Mouse (Mus musculus): ENCODE data around the gene Gm10553.
A peak's percentile ranks its signal among the peaks of the same experiment; 100 is the strongest.
"Not testable (repeated sequence)": the region's sequence is repeated elsewhere in the genome, so short reads cannot be mapped to it uniquely, and the experiment has no call there.

The Gm10553 gene

GRCm38 (mm10) chr1:85099864-85100263 lies at the start of gene Gm10553:
Gene Gm10553, plus strand, starts transcription at chr1:85100164.
- DNase-seq, result not testable (repeated sequence)

- not testable (repeated sequence) for DNase-seq
Measured at GRCm38 (mm10) chr1:85071690-85072089, 28.3 kb upstream of the Gm10553 start.

DNA sequence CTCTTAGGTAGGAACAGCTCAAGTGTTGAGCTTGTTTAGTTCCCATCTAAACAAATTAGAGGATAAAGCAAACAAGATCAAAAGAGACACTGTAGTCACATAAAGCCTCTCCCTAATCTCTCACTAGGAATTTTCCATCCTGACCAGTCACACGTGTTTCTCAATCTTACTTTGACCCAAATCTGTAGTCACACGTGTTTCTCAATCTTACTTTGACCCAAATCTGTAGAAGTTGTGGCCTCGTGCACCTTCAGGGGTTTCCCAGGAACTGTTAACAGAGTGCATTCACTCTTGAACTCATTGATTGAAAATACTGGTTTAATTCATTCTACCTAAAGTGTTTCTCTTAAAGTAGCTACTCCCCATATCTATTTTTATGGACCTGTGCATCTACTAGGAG lies 26.9 kb upstream of the Gm10553 start:
- DNase-seq, result not testable (repeated sequence)

GRCm38 (mm10) chr1:85084803-85085202 lies 15.2 kb upstream of the Gm10553 start:
- not testable (repeated sequence) for DNase-seq

GRCm38 (mm10) chr1:85086211-85086610 lies 13.8 kb upstream of the Gm10553 start:
- DNase-seq, result not testable (repeated sequence)

DNA sequence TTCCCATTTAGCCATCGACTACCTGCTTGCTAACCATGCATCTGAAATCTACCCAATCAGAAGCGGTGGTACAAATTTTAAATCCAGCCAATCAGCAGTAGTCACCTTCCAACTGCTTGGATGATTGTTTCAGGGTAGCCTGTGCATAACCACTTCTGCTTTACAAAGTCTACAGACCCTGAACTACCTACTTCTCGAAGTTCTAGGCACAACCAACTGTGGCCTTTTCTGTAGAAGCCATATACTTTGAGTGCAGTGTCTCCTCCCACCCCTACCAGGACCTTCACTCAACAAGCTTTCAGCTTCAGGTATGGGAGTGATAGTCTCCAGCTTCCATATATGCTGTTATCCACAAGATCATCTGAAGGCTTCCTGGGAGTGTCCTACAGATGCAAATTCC lies 7.8 kb upstream of the Gm10553 start:
- DNase-seq, result not testable (repeated sequence)

GRCm38 (mm10) chr1:85093011-85093572 lies 6.9 kb upstream of the Gm10553 start:
- DNase-seq, result not testable (repeated sequence)

- not testable (repeated sequence) for DNase-seq
Measured at GRCm38 (mm10) chr1:85099081-85099480, 883 bp upstream of the Gm10553 start.

- DNase-seq, result not testable (repeated sequence)
Measured at GRCm38 (mm10) chr1:85101754-85102153, 1.8 kb downstream of the Gm10553 start.

DNA sequence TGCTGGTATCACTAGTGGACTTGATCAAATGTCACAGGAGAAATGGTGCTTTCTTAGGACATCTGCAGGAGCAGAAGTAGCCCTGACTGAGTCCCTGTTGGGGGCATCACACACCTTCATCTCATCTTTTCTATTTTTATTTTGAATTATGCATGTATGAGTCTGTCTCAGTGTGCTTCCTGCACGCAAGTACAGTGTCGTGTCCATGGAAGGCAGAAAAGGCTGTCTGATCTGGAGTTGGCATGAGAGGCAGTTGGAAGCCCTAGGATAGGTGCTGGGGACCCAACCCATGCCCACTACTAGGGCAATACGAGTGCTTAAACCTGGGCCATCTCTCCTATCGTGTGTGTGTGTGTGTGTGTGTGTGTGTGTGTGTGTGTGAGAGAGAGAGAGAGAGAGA lies 5.4 kb downstream of the Gm10553 start:
- not testable (repeated sequence) for DNase-seq

DNA sequence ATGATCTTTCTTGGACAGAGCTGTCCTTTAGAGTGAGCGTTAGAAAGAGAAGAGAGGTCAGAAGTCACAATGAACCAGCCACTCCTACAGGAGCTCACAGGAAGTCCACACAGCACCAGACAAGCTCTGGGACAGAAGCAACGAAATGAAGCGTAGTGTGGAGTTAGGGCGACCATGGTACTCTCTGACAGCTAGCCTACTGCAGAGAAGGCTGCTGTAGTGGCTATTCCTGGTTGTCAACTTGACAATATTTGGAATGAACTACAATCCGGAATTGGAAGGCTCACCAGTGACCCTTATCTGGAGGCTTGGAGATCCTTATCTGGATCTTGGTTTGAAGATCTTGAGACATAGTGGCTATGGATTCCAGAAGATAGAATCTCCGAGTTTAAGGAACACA lies 6.0 kb downstream of the Gm10553 start:
- not testable (repeated sequence) for DNase-seq

DNA sequence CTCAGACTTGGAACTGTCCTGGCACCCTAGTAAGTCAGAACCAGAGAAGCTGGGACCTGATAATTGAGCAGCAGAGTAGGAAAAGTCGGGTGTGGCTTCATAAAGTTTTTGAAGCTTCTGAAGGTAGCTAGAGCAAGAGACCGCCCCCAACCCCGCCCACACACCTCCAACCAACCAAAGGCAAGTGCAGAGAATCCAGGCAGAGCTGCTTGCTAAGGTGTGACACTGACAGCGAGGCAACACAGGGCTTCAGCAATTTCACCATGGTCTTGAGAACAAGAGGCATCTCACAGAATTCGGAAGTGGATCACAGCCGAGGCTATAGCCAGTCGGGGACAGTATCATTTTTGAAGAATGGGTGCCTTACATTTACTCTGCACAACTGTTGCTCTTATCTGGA lies 9.8 kb downstream of the Gm10553 start, which contains the start of gene A530032D15Rik:
TSS of gene A530032D15Rik (minus strand) at position 101 of the 400 bp plus-strand sequence.
- DNase-seq, result not testable (repeated sequence)

- DNase-seq, result not testable (repeated sequence)
Measured at GRCm38 (mm10) chr1:85110876-85111275, 10.9 kb downstream of the Gm10553 start.

- not testable (repeated sequence) for DNase-seq
Measured at GRCm38 (mm10) chr1:85111572-85111971, 11.6 kb downstream of the Gm10553 start.

GRCm38 (mm10) chr1:85112266-85112665 lies 12.3 kb downstream of the Gm10553 start:
- not testable (repeated sequence) for DNase-seq

- not testable (repeated sequence) for DNase-seq
Measured at GRCm38 (mm10) chr1:85112889-85113288, 12.9 kb downstream of the Gm10553 start.

DNA sequence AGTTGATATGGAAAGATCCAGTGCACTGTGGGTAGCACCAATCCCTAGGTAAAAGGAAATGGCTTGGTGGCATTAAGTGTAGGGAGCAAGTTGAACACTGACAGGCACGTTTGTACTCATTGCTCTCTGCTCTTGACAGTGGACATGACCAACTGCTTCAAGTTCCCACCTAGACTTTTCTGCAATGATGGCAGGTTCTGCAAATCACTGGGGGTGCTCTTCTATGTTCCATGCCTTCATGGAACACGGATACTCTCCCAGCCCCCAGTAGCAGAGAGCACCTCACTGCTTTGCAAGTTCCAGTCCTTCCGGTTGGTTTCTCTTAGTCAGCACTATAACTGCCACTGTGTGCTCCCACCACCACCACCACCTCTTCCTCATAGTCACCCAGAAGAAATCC lies 14.1 kb downstream of the Gm10553 start:
- DNase-seq, result not testable (repeated sequence)

DNA sequence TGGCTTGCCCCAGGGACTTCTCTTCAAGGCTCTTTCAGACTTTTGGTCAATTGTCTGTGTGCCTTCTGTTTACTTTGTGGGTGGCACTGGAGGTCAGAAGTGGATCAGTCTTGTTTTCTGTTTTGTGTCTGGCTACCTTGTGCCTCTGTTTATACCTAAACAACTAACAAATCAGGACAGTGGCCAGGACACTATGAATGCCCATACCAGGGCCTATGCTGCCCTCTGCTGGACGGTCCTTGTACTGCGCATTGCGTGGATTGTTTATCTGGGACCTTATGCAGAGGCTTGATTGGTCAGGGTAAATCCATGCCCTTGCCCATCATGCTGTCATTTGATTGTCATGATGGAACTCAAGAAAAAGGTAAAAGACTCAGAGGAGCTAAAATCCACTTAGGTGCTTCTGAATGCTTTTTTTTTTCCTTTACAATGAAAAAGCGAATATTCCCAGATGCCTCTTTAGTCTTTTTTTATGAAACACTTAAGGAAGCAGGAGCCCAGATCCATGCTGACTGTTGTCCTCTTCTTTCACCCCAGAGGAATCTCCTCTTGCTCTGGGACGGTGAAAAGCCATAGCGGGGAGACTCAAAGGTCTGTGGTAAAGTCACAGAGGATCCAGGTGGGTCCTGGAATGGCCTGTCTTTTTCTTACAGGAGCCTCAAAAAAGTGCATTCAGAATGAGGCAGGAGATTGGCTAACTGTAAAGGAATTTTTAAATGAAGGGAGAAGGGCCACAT lies 14.9 kb downstream of the Gm10553 start:
- DNase-seq, result peak; percentile 32

GRCm38 (mm10) chr1:85117537-85117936 lies 17.6 kb downstream of the Gm10553 start:
- not testable (repeated sequence) for DNase-seq

GRCm38 (mm10) chr1:85118341-85118740 lies 18.4 kb downstream of the Gm10553 start:
- not testable (repeated sequence) for DNase-seq

- DNase-seq, result not testable (repeated sequence)
Measured at GRCm38 (mm10) chr1:85121841-85122240, 21.9 kb downstream of the Gm10553 start.

DNA sequence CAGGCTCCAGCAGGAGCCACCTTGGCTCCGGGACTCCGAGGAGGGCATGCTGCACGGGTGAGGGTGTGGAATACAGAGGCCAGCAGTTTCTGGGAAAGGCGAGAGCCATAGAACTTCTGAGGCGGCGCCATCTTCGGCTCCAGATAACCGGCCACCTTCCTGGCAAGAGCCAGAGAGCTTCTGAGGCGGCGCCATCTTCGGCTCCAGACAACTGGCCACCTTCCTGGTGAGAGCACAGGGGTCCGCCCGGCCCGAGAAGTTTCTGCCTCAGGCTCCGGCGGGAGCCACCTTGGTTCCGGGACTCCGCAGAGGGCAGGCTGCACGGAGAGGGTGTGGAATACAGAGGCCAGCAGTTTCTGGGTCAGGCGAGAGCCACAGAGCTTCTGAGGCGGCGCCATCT lies 33.7 kb downstream of the Gm10553 start:
- not testable (repeated sequence) for DNase-seq

All from cerebellum, adult 11 months (tissue).